Mouse (Mus musculus) heart, embryonic 12.5 days (tissue): Measurements from ENCODE around the gene Nr1h2. TPM values are rescaled to one million over a fixed set of nuclear protein-coding genes. Genes with fewer than 3 reads are reported as not detected.

Experiments
- ATAC-seq: fragments of 200-750 bp; cut with Nextera tagmentation; 2 replicates; pipeline ENCODE4 v1.8.0; 2017; ENCODE audit warnings: moderate TSS enrichment, moderate library complexity; ENCODE audit not compliant: insufficient number of reproducible peaks, low FRiP score
- H3K27ac ChIP-seq: fragments of 300-500 bp; sonication (generic); 2 replicates; pipeline ENCODE4 v1.5.1; 2016; ENCODE audit warnings: mild to moderate bottlenecking, moderate library complexity; ENCODE audit not compliant: poor library complexity, severe bottlenecking
- H3K27me3 ChIP-seq: fragments of 300-500 bp; sonication (generic); replicated peaks from 2 replicates; pipeline ENCODE4 v1.6.1; 2016; ENCODE audit warnings: mild to moderate bottlenecking, moderate library complexity
- H3K36me3 ChIP-seq: fragments of 300-500 bp; sonication (generic); 2 replicates; pipeline ENCODE4 v1.6.1; 2016; ENCODE audit warnings: mild to moderate bottlenecking, moderate library complexity
- H3K4me1 ChIP-seq: fragments of 300-500 bp; sonication (generic); replicated peaks from 2 replicates; pipeline ENCODE4 v1.6.1; 2016; ENCODE audit warnings: mild to moderate bottlenecking
- H3K4me2 ChIP-seq: fragments of 300-500 bp; sonication (generic); 2 replicates; pipeline ENCODE4 v1.6.1; 2016; ENCODE audit warnings: mild to moderate bottlenecking, moderate library complexity
- H3K4me3 ChIP-seq: fragments of 300-500 bp; sonication (generic); 2 replicates; pipeline ENCODE4 v1.5.1; 2016; ENCODE audit warnings: mild to moderate bottlenecking
- H3K9ac ChIP-seq: fragments of 300-500 bp; sonication (generic); 2 replicates; pipeline ENCODE4 v1.6.1; 2016; ENCODE audit warnings: mild to moderate bottlenecking, moderate library complexity
- H3K9me3 ChIP-seq: fragments of 300-500 bp; sonication (generic); replicated peaks from 2 replicates; pipeline ENCODE4 v1.6.1; 2016; ENCODE audit warnings: mild to moderate bottlenecking, moderate library complexity
- WGBS: fragments of 180-500 bp; shearing (Covaris S2); methylation state at CpG from one replicate; pipeline ENCODE4 v1.1.7; 2016; 5-methylcytosine and 5-hydroxymethylcytosine counted together
- polyA plus RNA-seq: library from polyadenylated mRNA; unstranded; fragments of >200 nt; fragmentation: Nextera tagmentation; extraction: Ambion mirVana; gene quantifications from 2 replicates; pipeline ENCODE4 v1.2.1, GENCODE M21; 2016

Gene Nr1h2
- polyA plus RNA-seq = 54.7 and 55.3 TPM in 2 replicates

GRCm38 (mm10) chr7:44553826-44554225, at the start of gene Nr1h2:
Nr1h2 (minus strand) TSS chr7:44553951.
- Histone ChIP-seq H3K9me3 (no peaks in the 10 kb centered on the region), H3K9ac (peak within 1 kb of the TSS; percentile 82), H3K4me2 (peak within 1 kb of the TSS; percentile 74), H3K4me3 (peak within 1 kb of the TSS; percentile 99), H3K4me1 (peaks cover 13% of the 10 kb centered on the region), H3K27ac (peak within 1 kb of the TSS; percentile 96), H3K36me3 (peaks cover 33% of the 10 kb centered on the region), H3K27me3 (peaks cover 5% of the 10 kb centered on the region; the same call in 1 of the 2 replicates)
- peak; percentile 87 for ATAC-seq
- 0% methylated on average over 22 of the region's 22 CpGs for WGBS

GRCm38 (mm10) chr7:44603186-44603855, 49.6 kb upstream of the Nr1h2 start:
- H3K36me3 ChIP-seq = no peaks in the 10 kb centered on the region
- peaks cover 98% of the 10 kb centered on the region for H3K27me3 ChIP-seq
- WGBS = 4% methylated on average over 20 of the region's 20 CpGs
- peaks cover 6% of the 10 kb centered on the region; the same call in 1 of the 2 replicates for H3K4me1 ChIP-seq
- H3K4me3 ChIP-seq = 0 out of 2 replicates have a peak overlapping the region, but pooled peaks have one; percentile 33
- no peak overlapping the region for H3K9ac ChIP-seq
- no peak for ATAC-seq
- H3K27ac ChIP-seq = no peak overlapping the region
- peak overlapping the region; percentile 64 for H3K4me2 ChIP-seq
- H3K9me3 ChIP-seq = no peaks in the 10 kb centered on the region

GRCm38 (mm10) chr7:44602443-44602842, 48.7 kb upstream of the Nr1h2 start:
- no peak overlapping the region for H3K4me2 ChIP-seq
- peaks cover 6% of the 10 kb centered on the region; the same call in 1 of the 2 replicates for H3K4me1 ChIP-seq
- no peak overlapping the region for H3K4me3 ChIP-seq
- no peaks in the 10 kb centered on the region for H3K36me3 ChIP-seq
- H3K27me3 ChIP-seq = peaks cover 92% of the 10 kb centered on the region
- H3K9ac ChIP-seq = no peak overlapping the region
- ATAC-seq = no peak
- WGBS = 19% methylated on average over 11 of the region's 11 CpGs
- no peak overlapping the region for H3K27ac ChIP-seq
- no peaks in the 10 kb centered on the region for H3K9me3 ChIP-seq

GRCm38 (mm10) chr7:44601646-44602045, 47.9 kb upstream of the Nr1h2 start:
- Histone ChIP-seq H3K27ac (no peak overlapping the region), H3K4me2 (no peak overlapping the region), H3K4me3 (no peak overlapping the region), H3K9ac (no peak overlapping the region), H3K9me3 (no peaks in the 10 kb centered on the region), H3K36me3 (no peaks in the 10 kb centered on the region), H3K27me3 (peaks cover 84% of the 10 kb centered on the region), H3K4me1 (peaks cover 6% of the 10 kb centered on the region; the same call in 1 of the 2 replicates)
- ATAC-seq = no peak
- 12% methylated on average over 19 of the region's 19 CpGs for WGBS

- H3K36me3 ChIP-seq = no peaks in the 10 kb centered on the region
- no peak overlapping the region for H3K4me3 ChIP-seq
These were observed 47.0 kb upstream of the Nr1h2 start for GRCm38 (mm10) chr7:44600691-44601262.

GRCm38 (mm10) chr7:44598336-44598735, 44.6 kb upstream of the Nr1h2 start:
- Histone ChIP-seq H3K9me3 (no peaks in the 10 kb centered on the region), H3K36me3 (no peaks in the 10 kb centered on the region), H3K4me3 (no peak overlapping the region), H3K4me2 (no peak overlapping the region), H3K27me3 (peaks cover 60% of the 10 kb centered on the region), H3K9ac (no peak overlapping the region), H3K4me1 (peaks cover 6% of the 10 kb centered on the region; the same call in 1 of the 2 replicates), H3K27ac (no peak overlapping the region)
- no peak for ATAC-seq
- 80% methylated on average over 12 of the region's 12 CpGs for WGBS

More at GRCm38 (mm10) chr7:44600691-44601262, 47.0 kb upstream of the Nr1h2 start:
- no peak overlapping the region for H3K27ac ChIP-seq
- H3K4me2 ChIP-seq = no peak overlapping the region
- no peaks in the 10 kb centered on the region for H3K9me3 ChIP-seq
- no peak for ATAC-seq
- H3K4me1 ChIP-seq = peaks cover 6% of the 10 kb centered on the region; the same call in 1 of the 2 replicates
- 76% methylated on average over 10 of the region's 10 CpGs for WGBS
- H3K9ac ChIP-seq = no peak overlapping the region
- peaks cover 76% of the 10 kb centered on the region for H3K27me3 ChIP-seq

GRCm38 (mm10) chr7:44597666-44598065, 43.9 kb upstream of the Nr1h2 start:
- Histone ChIP-seq H3K9ac (no peak overlapping the region), H3K9me3 (no peaks in the 10 kb centered on the region), H3K4me1 (peaks cover 6% of the 10 kb centered on the region; the same call in 1 of the 2 replicates), H3K27ac (no peak overlapping the region), H3K4me3 (no peak overlapping the region), H3K36me3 (no peaks in the 10 kb centered on the region), H3K27me3 (peaks cover 60% of the 10 kb centered on the region), H3K4me2 (no peak overlapping the region)
- no peak for ATAC-seq
- WGBS = 82% methylated on average over 4 of the region's 4 CpGs

GRCm38 (mm10) chr7:44596996-44597538, 43.3 kb upstream of the Nr1h2 start:
- H3K27ac ChIP-seq = no peak overlapping the region
- no peaks in the 10 kb centered on the region for H3K36me3 ChIP-seq
- H3K4me1 ChIP-seq = peaks cover 6% of the 10 kb centered on the region; the same call in 1 of the 2 replicates
- 36% methylated on average over 5 of the region's 5 CpGs for WGBS
- H3K27me3 ChIP-seq = peaks cover 60% of the 10 kb centered on the region
- ATAC-seq = no peak
- H3K9ac ChIP-seq = no peak overlapping the region
- H3K4me3 ChIP-seq = no peak overlapping the region
- H3K9me3 ChIP-seq = no peaks in the 10 kb centered on the region
- no peak overlapping the region for H3K4me2 ChIP-seq

- Histone ChIP-seq H3K9ac (no peak overlapping the region), H3K4me3 (no peak overlapping the region), H3K36me3 (no peaks in the 10 kb centered on the region), H3K27me3 (peaks cover 60% of the 10 kb centered on the region), H3K4me2 (no peak overlapping the region), H3K27ac (no peak overlapping the region), H3K4me1 (peaks cover 12% of the 10 kb centered on the region), H3K9me3 (no peaks in the 10 kb centered on the region)
- ATAC-seq = no peak
- WGBS = 92% methylated on average over 6 of the region's 6 CpGs
These were observed 42.3 kb upstream of the Nr1h2 start for GRCm38 (mm10) chr7:44596051-44596450.

- WGBS = 91% methylated on average over 20 of the region's 20 CpGs
- Histone ChIP-seq H3K27me3 (peaks cover 60% of the 10 kb centered on the region), H3K4me2 (no peak overlapping the region), H3K36me3 (no peaks in the 10 kb centered on the region), H3K27ac (no peak overlapping the region), H3K4me3 (no peak overlapping the region), H3K4me1 (peaks cover 21% of the 10 kb centered on the region), H3K9me3 (no peaks in the 10 kb centered on the region), H3K9ac (no peak overlapping the region)
- ATAC-seq = no peak
These were observed 41.4 kb upstream of the Nr1h2 start for GRCm38 (mm10) chr7:44595131-44595561.

- peaks cover 60% of the 10 kb centered on the region for H3K27me3 ChIP-seq
- ATAC-seq = no peak
- no peak overlapping the region for H3K9ac ChIP-seq
- H3K36me3 ChIP-seq = no peaks in the 10 kb centered on the region
- H3K9me3 ChIP-seq = no peaks in the 10 kb centered on the region
- no peak overlapping the region for H3K4me3 ChIP-seq
- whole genome bisulfite sequencing = 56% methylated on average over 6 of the region's 6 CpGs
- no peak overlapping the region for H3K27ac ChIP-seq
- no peak overlapping the region for H3K4me2 ChIP-seq
- peaks cover 23% of the 10 kb centered on the region for H3K4me1 ChIP-seq
These were observed 40.5 kb upstream of the Nr1h2 start for GRCm38 (mm10) chr7:44594291-44594690.
